Mouse (Mus musculus) lung, adult 2 months (tissue): ENCODE data around the gene Defb22.

ENCODE experiments used
- CTCF ChIP-seq: fragments of 200-500 bp; IDR thresholded peaks from 2 replicates; pipeline ENCODE4 v1.5.1; 2011; ENCODE audit warnings: mild to moderate bottlenecking, low read length, control low read depth; ENCODE audit not compliant: insufficient read depth
- POLR2A ChIP-seq: fragments of 200-500 bp; IDR thresholded peaks from 2 replicates; pipeline ENCODE4 v1.6.1; 2011; ENCODE audit warnings: low read depth, mild to moderate bottlenecking, control low read depth, low read length, borderline replicate concordance; ENCODE audit errors: extremely low read depth

- TF ChIP-seq POLR2A (no peak), CTCF (no peak)
Observed at GRCm38 (mm10) chr2:152438963-152439362, 51.0 kb downstream of the Defb22 start.
